Mouse (Mus musculus) liver, adult 2 months (tissue): ENCODE measurements around the gene Rims1.

ENCODE experiments used
- CTCF ChIP-seq: fragments of 200-500 bp; IDR thresholded peaks from 2 replicates; pipeline ENCODE4 v1.5.1; 2011; ENCODE audit warnings: low read depth, low read length, control low read depth
- POLR2A ChIP-seq: fragments of 200-500 bp; IDR thresholded peaks from 2 replicates; pipeline ENCODE4 v1.6.1; 2011; ENCODE audit warnings: low read length, control low read depth; ENCODE audit not compliant: insufficient read depth; ENCODE audit errors: extremely low read depth

DNA sequence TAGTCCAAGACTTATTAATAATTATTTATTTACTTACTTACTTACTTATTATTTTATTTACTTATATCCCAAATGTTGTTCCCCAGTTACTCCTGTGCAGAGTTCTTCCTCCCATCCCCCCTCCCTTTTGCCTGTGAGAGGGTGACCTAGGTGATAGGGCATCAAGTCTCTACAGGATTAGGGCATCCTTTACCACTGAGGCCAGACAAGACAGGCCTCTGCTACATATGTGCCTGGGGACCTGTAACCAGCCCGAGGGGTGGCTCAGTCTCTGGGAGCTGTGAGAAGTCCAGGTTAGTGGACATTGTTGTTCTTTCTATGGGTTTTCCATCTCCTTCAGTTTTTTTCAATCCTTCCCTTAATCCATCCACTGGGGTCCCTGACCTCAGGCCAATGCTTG is 156.4 kb downstream of the Rims1 start:
- TF ChIP-seq CTCF (no peak), POLR2A (no peak)
